Mouse (Mus musculus) intestine, embryonic 14.5 days (tissue): ENCODE measurements around the gene Dap. TPM values are rescaled to one million over a fixed set of nuclear protein-coding genes. Genes with fewer than 3 reads are reported as not detected.
A peak's percentile ranks its signal among the peaks of the same experiment; 100 is the strongest.

Experiments
- ATAC-seq: fragments of 200-750 bp; cut with Nextera tagmentation; replicated peaks from 2 replicates; pipeline ENCODE4 v1.8.0; 2017; ENCODE audit warnings: low read depth, moderate number of reproducible peaks, moderate TSS enrichment, moderate library complexity; ENCODE audit not compliant: low FRiP score, low TSS enrichment
- DNase-seq: peaks from one replicate; pipeline ENCODE4 v3.0.0-alpha.2; 2018; ENCODE audit warnings: low spot score
- H3K27ac ChIP-seq: fragments of 300-500 bp; sonication (generic); 2 replicates; pipeline ENCODE4 v1.5.1; 2014; ENCODE audit warnings: low read depth, mild to moderate bottlenecking, control low read depth
- H3K27me3 ChIP-seq: fragments of 300-500 bp; sonication (generic); replicated peaks from 2 replicates; pipeline ENCODE4 v1.6.1; 2014; ENCODE audit warnings: low read length, control low read depth; ENCODE audit not compliant: control insufficient read depth, insufficient read depth
- H3K36me3 ChIP-seq: fragments of 300-500 bp; sonication (generic); 2 replicates; pipeline ENCODE4 v1.6.1; 2014; ENCODE audit warnings: low read length, control low read depth; ENCODE audit not compliant: control insufficient read depth, insufficient read depth
- H3K4me1 ChIP-seq: fragments of 300-500 bp; sonication (generic); replicated peaks from 2 replicates; pipeline ENCODE4 v1.6.1; 2014; ENCODE audit warnings: low read length, control low read depth, mixed read lengths; ENCODE audit not compliant: control insufficient read depth, insufficient read depth
- H3K4me2 ChIP-seq: fragments of 300-500 bp; sonication (generic); 2 replicates; pipeline ENCODE4 v1.6.1; 2014; ENCODE audit warnings: low read length
- H3K4me3 ChIP-seq: fragments of 300-500 bp; sonication (generic); 2 replicates; pipeline ENCODE4 v1.5.1; 2014; ENCODE audit warnings: low read depth, low read length, control low read depth, mixed read lengths
- H3K9ac ChIP-seq: fragments of 300-500 bp; sonication (generic); 2 replicates; pipeline ENCODE4 v1.6.1; 2014; ENCODE audit warnings: mild to moderate bottlenecking, low read length
- H3K9me3 ChIP-seq: fragments of 300-500 bp; sonication (generic); 2 replicates; pipeline ENCODE4 v1.6.1; 2016; ENCODE audit warnings: low read length, control low read depth; ENCODE audit not compliant: control insufficient read depth
- WGBS: fragments of 180-500 bp; shearing (Covaris S2); extraction: QIAGEN DNeasy Blood & Tissue Kit; methylation state at CpG from one replicate; pipeline ENCODE4 v1.1.7; 2014; 5-methylcytosine and 5-hydroxymethylcytosine counted together
- polyA plus RNA-seq: library from polyadenylated mRNA; unstranded; fragments of >200 nt; fragmentation: Nextera tagmentation; extraction: Ambion mirVana; gene quantifications from 2 replicates; pipeline ENCODE4 v1.2.1, GENCODE M21; 2014

The Dap gene
- polyA plus RNA-seq, 1 experiment from 2014 or later, result 96.5 TPM

GRCm38 (mm10) chr15:31262361-31262760 is 38.2 kb downstream of the Dap start:
- 82% methylated on average over 9 of the region's 9 CpGs for WGBS
- no peak for ATAC-seq
- H3K27ac ChIP-seq, result no peak overlapping the region

GRCm38 (mm10) chr15:31264827-31265226 is 40.7 kb downstream of the Dap start:
- DNase-seq (peak; percentile 86), ATAC-seq (peak; percentile 69)
- Histone ChIP-seq H3K27ac (no peak overlapping the region), H3K9ac (no peak overlapping the region), H3K4me3 (no peak overlapping the region), H3K27me3 (no peaks in the 10 kb centered on the region), H3K36me3 (no peaks in the 10 kb centered on the region), H3K9me3 (no peaks in the 10 kb centered on the region), H3K4me1 (no peaks in the 10 kb centered on the region), H3K4me2 (no peak overlapping the region)
- 36% methylated on average over 6 of the region's 6 CpGs for WGBS

More at GRCm38 (mm10) chr15:31262361-31262760, 38.2 kb downstream of the Dap start:
- H3K36me3 ChIP-seq, result no peaks in the 10 kb centered on the region
- no peak overlapping the region for H3K9ac ChIP-seq
- H3K4me3 ChIP-seq, result no peak overlapping the region
- H3K4me2 ChIP-seq, result no peak overlapping the region
- DNase-seq, result no peak
- no peaks in the 10 kb centered on the region for H3K9me3 ChIP-seq
- H3K27me3 ChIP-seq, result no peaks in the 10 kb centered on the region
- no peaks in the 10 kb centered on the region; the same call in 1 of the 2 replicates for H3K4me1 ChIP-seq

DNA sequence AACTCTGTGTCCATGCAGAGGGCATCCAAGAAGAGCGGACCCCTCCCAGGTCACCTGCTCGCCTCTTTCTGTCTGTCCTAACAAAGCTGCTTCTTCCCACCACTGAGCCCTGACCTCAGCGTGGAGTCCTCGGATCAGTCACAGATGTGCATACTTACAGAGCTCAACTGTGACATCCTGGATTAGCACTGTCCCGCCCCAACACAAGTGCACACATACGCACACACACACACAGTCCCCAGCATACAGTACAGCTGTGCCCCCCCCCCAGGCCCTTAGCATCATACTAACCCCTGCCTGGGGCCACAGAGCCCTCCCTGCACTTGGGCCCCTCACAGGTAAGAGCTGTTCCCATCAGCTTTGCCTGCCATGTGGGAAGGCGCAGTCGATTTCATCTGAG is 41.3 kb downstream of the Dap start:
- no peaks in the 10 kb centered on the region for H3K9me3 ChIP-seq
- H3K4me2 ChIP-seq, result no peak overlapping the region
- ATAC-seq (no peak), DNase-seq (no peak)
- H3K4me1 ChIP-seq, result no peaks in the 10 kb centered on the region
- 89% methylated on average over 8 of the region's 8 CpGs for WGBS
- H3K36me3 ChIP-seq, result no peaks in the 10 kb centered on the region
- H3K27ac ChIP-seq, result no peak overlapping the region
- H3K27me3 ChIP-seq, result no peaks in the 10 kb centered on the region
- H3K4me3 ChIP-seq, result no peak overlapping the region
- no peak overlapping the region for H3K9ac ChIP-seq

DNA sequence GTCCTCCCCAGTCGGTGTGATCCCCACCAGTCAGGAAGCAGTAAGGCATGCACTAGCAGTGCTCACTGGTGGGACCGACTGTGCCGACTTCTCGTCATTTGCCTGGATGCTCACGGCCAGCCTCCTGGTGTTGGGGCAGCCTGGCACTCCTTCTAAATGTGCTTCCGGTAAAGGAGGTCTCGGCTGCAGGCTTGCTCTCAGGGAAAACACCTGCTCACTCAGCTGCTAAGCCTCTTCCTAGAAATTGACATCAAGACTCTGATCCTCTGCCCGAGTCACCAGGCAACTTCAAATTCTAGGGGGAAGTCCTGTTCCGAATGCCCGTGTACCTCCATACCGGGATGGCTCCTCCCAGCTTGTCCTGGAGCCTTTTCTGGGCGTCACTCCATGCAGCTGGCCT is 41.7 kb downstream of the Dap start:
- WGBS, result 91% methylated on average over 12 of the region's 12 CpGs
- Histone ChIP-seq H3K4me2 (no peak overlapping the region), H3K9me3 (no peaks in the 10 kb centered on the region), H3K4me3 (no peak overlapping the region), H3K4me1 (no peaks in the 10 kb centered on the region), H3K27me3 (no peaks in the 10 kb centered on the region), H3K9ac (no peak overlapping the region), H3K27ac (no peak overlapping the region), H3K36me3 (no peaks in the 10 kb centered on the region)
- ATAC-seq (no peak), DNase-seq (no peak)

DNA sequence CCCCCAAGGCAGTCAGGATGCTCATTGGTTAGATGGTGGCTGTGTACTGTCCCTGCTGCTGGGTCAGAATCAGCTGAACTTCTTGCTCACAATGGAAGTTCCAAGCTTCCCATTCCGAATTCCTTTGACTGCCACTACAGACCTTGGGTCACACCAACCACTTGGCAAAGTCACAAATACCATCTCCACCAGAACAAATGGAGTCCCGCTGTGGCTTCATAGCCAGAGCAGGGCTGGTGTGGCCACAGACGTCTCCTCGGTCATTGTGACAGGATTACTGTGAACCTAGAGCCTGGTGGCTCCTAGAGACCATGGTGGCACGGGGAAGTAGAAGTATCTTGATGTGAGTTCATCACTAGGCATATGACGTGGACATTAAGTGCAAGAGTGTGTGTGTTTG is 44.0 kb downstream of the Dap start:
- no peaks in the 10 kb centered on the region for H3K9me3 ChIP-seq
- H3K4me2 ChIP-seq, result no peak overlapping the region
- DNase-seq (no peak), ATAC-seq (no peak)
- peaks cover 6% of the 10 kb centered on the region; the same call in 1 of the 2 replicates for H3K36me3 ChIP-seq
- no peak overlapping the region for H3K4me3 ChIP-seq
- H3K27me3 ChIP-seq, result no peaks in the 10 kb centered on the region
- H3K4me1 ChIP-seq, result no peaks in the 10 kb centered on the region
- H3K27ac ChIP-seq, result no peak overlapping the region
- WGBS, result 88% methylated on average over 6 of the region's 6 CpGs
- H3K9ac ChIP-seq, result no peak overlapping the region

DNA sequence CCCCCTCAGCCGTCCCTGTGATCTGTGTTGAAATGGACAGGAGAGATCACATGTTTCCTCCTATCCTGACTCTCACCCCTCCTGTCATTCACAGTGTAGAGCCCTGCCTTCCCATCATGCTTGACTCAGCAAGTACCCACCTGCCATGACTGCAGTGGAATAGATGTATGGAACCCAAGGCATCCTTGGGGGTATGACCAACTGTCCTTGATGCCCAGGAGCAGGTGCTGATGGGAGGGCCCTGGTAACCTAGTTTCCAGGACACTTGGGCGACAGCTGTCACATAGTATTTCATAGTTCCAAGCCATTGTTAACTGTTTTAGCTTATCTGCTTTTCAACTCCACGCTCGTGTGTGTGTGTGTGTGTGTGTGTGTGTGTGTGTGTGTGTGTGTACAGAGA is 45.4 kb downstream of the Dap start:
- DNase-seq, result no peak
- H3K9ac ChIP-seq, result no peak overlapping the region
- no peak overlapping the region for H3K4me2 ChIP-seq
- peaks cover 19% of the 10 kb centered on the region; the same call in 1 of the 2 replicates for H3K36me3 ChIP-seq
- no peak for ATAC-seq
- WGBS, result 83% methylated on average over 4 of the region's 4 CpGs
- H3K27me3 ChIP-seq, result no peaks in the 10 kb centered on the region
- no peaks in the 10 kb centered on the region for H3K4me1 ChIP-seq
- H3K27ac ChIP-seq, result no peak overlapping the region
- no peaks in the 10 kb centered on the region for H3K9me3 ChIP-seq
- H3K4me3 ChIP-seq, result no peak overlapping the region

DNA sequence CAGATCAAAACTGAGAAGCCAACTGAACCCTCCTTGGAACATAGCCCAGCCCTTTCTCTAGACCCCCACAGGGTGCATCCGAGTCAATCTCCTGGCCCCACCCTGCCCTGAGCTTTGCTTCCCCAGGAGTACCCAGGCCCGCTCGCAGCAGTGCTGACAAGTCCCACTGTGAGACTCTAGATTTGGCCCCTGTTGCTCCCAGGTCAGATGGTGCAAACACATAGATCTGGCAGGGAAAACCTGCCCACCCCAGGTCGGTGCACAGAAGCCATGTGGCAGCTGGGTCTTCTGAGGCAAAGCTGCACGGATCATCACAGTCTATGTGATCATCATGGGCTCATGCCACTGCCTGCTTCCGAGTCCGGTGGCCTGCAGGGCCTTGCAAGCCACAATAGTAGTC is 48.6 kb downstream of the Dap start:
- no peak overlapping the region for H3K27ac ChIP-seq
- H3K36me3 ChIP-seq, result peaks cover 26% of the 10 kb centered on the region
- 81% methylated on average over 7 of the region's 7 CpGs for WGBS
- ATAC-seq, result no peak
- no peaks in the 10 kb centered on the region for H3K27me3 ChIP-seq
- no peak overlapping the region for H3K4me2 ChIP-seq
- no peak overlapping the region for H3K4me3 ChIP-seq
- H3K9me3 ChIP-seq, result no peaks in the 10 kb centered on the region
- no peak for DNase-seq
- no peak overlapping the region for H3K9ac ChIP-seq
- no peaks in the 10 kb centered on the region for H3K4me1 ChIP-seq

DNA sequence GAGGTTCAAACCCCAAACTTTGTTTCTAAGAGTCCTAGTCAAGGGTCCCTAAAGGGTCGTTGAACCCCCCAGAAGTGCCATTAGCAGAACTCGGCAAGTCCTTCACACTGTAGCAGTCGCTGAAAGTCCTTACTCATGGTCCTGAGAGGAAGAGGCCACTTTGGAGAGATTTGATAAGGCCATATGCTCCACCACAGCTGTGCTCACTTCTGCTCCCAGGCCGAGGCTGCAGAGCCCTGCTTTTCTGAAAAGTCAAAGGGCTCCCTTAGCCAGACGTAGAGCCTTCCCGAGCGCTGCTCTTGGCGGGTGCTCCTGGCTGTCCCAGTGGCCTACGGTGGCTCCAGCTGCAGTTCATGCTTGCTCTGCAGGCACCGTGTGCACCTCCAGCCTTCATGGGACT is 49.4 kb downstream of the Dap start:
- Histone ChIP-seq H3K27ac (no peak overlapping the region), H3K9ac (no peak overlapping the region), H3K36me3 (peaks cover 26% of the 10 kb centered on the region), H3K4me1 (no peaks in the 10 kb centered on the region), H3K4me2 (no peak overlapping the region), H3K4me3 (no peak overlapping the region), H3K27me3 (no peaks in the 10 kb centered on the region), H3K9me3 (no peaks in the 10 kb centered on the region)
- WGBS, result 72% methylated on average over 10 of the region's 10 CpGs
- ATAC-seq, result no peak
- no peak for DNase-seq

DNA sequence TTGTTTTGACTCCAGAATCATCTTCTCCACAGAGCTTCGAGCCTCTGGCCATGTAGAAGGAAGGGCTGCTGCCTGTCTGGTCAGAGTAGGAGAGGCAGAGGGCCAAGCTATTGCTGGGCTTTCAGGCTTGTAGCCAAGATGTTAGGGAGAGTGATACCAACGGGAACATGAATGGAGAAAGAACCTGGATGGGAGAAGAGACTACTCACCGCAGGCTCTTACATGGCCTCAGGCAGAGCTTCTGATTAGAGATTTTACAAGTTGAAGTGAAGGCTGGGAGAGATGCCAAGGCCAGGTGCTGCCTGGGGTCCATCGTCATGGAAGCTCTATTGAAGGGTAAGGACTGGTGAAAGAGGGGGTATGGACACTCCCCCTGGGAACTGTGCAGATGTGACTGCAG is 54.0 kb downstream of the Dap start:
- WGBS, result 75% methylated on average over 4 of the region's 4 CpGs
- H3K9ac ChIP-seq, result no peak overlapping the region
- no peak for DNase-seq
- H3K9me3 ChIP-seq, result no peaks in the 10 kb centered on the region
- H3K4me1 ChIP-seq, result 0 out of 2 replicates have a peak, but pooled peaks cover 5% of the 10 kb centered on the region
- ATAC-seq, result no peak
- no peak overlapping the region for H3K4me3 ChIP-seq
- H3K27me3 ChIP-seq, result no peaks in the 10 kb centered on the region
- H3K27ac ChIP-seq, result no peak overlapping the region
- H3K36me3 ChIP-seq, result peaks cover 20% of the 10 kb centered on the region
- no peak overlapping the region for H3K4me2 ChIP-seq
